Mouse (Mus musculus) hindbrain, postnatal 0 days (tissue): ENCODE results near the gene Reln. TPM values are rescaled to one million over a fixed set of nuclear protein-coding genes. Genes with fewer than 3 reads are reported as not detected.
A peak's percentile ranks its signal among the peaks of the same experiment; 100 is the strongest.

Experiments used
- ATAC-seq: fragments of 200-750 bp; cut with Nextera tagmentation; 2 replicates; pipeline ENCODE4 v1.8.0; 2017; ENCODE audit warnings: mild to moderate bottlenecking, moderate TSS enrichment, moderate library complexity
- DNase-seq: peaks from one replicate; pipeline ENCODE4 v3.0.0-alpha.2; 2015; ENCODE audit warnings: low spot score
- H3K27ac ChIP-seq: fragments of 300-500 bp; sonication (generic); 2 replicates; pipeline ENCODE4 v1.5.1; 2014; ENCODE audit warnings: mild to moderate bottlenecking
- H3K27me3 ChIP-seq: fragments of 300-500 bp; sonication (generic); 2 replicates; pipeline ENCODE4 v1.6.1; 2014; ENCODE audit warnings: low read length, mixed read lengths; ENCODE audit not compliant: insufficient read depth
- H3K36me3 ChIP-seq: fragments of 300-500 bp; sonication (generic); 2 replicates; pipeline ENCODE4 v1.6.1; 2014; ENCODE audit warnings: low read length, mixed read lengths; ENCODE audit not compliant: insufficient read depth
- H3K4me1 ChIP-seq: fragments of 300-500 bp; sonication (generic); 2 replicates; pipeline ENCODE4 v1.6.1; 2014; ENCODE audit warnings: antibody characterized with exemption, low read length, mixed read lengths; ENCODE audit not compliant: insufficient read depth
- H3K4me2 ChIP-seq: fragments of 300-500 bp; sonication (generic); 2 replicates; pipeline ENCODE4 v1.6.1; 2014; ENCODE audit warnings: low read depth, mild to moderate bottlenecking, low read length, moderate library complexity, mixed read lengths
- H3K4me3 ChIP-seq: fragments of 300-500 bp; sonication (generic); 2 replicates; pipeline ENCODE4 v1.5.1; 2014; ENCODE audit warnings: low read length
- H3K9ac ChIP-seq: fragments of 300-500 bp; sonication (generic); replicated peaks from 2 replicates; pipeline ENCODE4 v1.6.1; 2014; ENCODE audit warnings: mild to moderate bottlenecking, low read length, moderate library complexity, mixed read lengths
- H3K9me3 ChIP-seq: fragments of 300-500 bp; sonication (generic); 2 replicates; pipeline ENCODE4 v1.6.1; 2016; ENCODE audit warnings: low read length, mixed read lengths
- CTCF ChIP-seq: IDR thresholded peaks from 2 replicates; pipeline ENCODE4 v1.5.1; 2016; ENCODE audit warnings: antibody characterized with exemption, control low read depth, low read depth
- WGBS: fragments of 180-500 bp; shearing (Covaris S2); extraction: QIAGEN DNeasy Blood & Tissue Kit; methylation state at CpG from one replicate; pipeline ENCODE4 v1.1.7; 2014; 5-methylcytosine and 5-hydroxymethylcytosine counted together
- polyA plus RNA-seq: library from polyadenylated mRNA; unstranded; fragments of >200 nt; fragmentation: Nextera tagmentation; extraction: Ambion mirVana; gene quantifications from 2 replicates; pipeline ENCODE4 v1.2.1, GENCODE M21; 2015
- total RNA-seq: library from RNA; depleted of rRNA; stranded (reverse); fragments of >200 nt; gene quantifications from 2 replicates; pipeline ENCODE4 v1.2.3, GENCODE M21; 2014; rRNA removed

Reln gene
- total RNA-seq, result 204 and 226 TPM in 2 replicates
- 41.9 and 42.8 TPM in 2 replicates for polyA plus RNA-seq

- Histone ChIP-seq H3K9me3 (no peaks in the 10 kb centered on the region), H3K4me3 (peak within 1 kb of the TSS; percentile 69), H3K36me3 (no peaks in the 10 kb centered on the region), H3K4me2 (peak within 1 kb of the TSS; percentile 90), H3K27ac (peak within 1 kb of the TSS; percentile 86), H3K27me3 (no peaks in the 10 kb centered on the region), H3K9ac (peak within 1 kb of the TSS; percentile 70), H3K4me1 (0 out of 2 replicates have a peak, but pooled peaks cover 5% of the 10 kb centered on the region)
- DNase-seq, result peak; percentile 89
- no peak for TF ChIP-seq CTCF
- ATAC-seq, result peak; percentile 88
- 1% methylated on average over 20 of the region's 68 CpGs for WGBS
These were observed at the start of gene Reln for GRCm38 (mm10) chr5:22344556-22344975. TSS of gene Reln (minus strand) at chr5:22344702.

- H3K27me3 ChIP-seq, result no peaks in the 10 kb centered on the region
- H3K4me3 ChIP-seq, result no peak overlapping the region
- 83% methylated on average over 2 of the region's 2 CpGs for WGBS
- no peaks in the 10 kb centered on the region for H3K36me3 ChIP-seq
- no peak overlapping the region for H3K9ac ChIP-seq
- H3K27ac ChIP-seq, result no peak overlapping the region
- no peaks in the 10 kb centered on the region for H3K9me3 ChIP-seq
- no peak for DNase-seq
- ATAC-seq, result no peak
- no peak for TF ChIP-seq CTCF
- H3K4me2 ChIP-seq, result no peak overlapping the region
- no peaks in the 10 kb centered on the region for H3K4me1 ChIP-seq
These were observed 44.0 kb upstream of the Reln start for GRCm38 (mm10) chr5:22388502-22388901.

- no peak for ATAC-seq
- Histone ChIP-seq H3K9me3 (no peaks in the 10 kb centered on the region), H3K36me3 (no peaks in the 10 kb centered on the region), H3K4me1 (no peaks in the 10 kb centered on the region), H3K27me3 (no peaks in the 10 kb centered on the region), H3K9ac (no peak overlapping the region), H3K27ac (no peak overlapping the region), H3K4me2 (no peak overlapping the region), H3K4me3 (no peak overlapping the region)
- no peak for TF ChIP-seq CTCF
- WGBS, result 56% methylated on average over 9 of the region's 9 CpGs
- no peak for DNase-seq
These were observed 16.0 kb upstream of the Reln start for GRCm38 (mm10) chr5:22360510-22360909.

- Histone ChIP-seq H3K4me1 (0 out of 2 replicates have a peak, but pooled peaks cover 5% of the 10 kb centered on the region), H3K36me3 (no peaks in the 10 kb centered on the region), H3K9ac (no peak overlapping the region), H3K27ac (no peak overlapping the region), H3K9me3 (no peaks in the 10 kb centered on the region), H3K27me3 (no peaks in the 10 kb centered on the region), H3K4me3 (no peak overlapping the region), H3K4me2 (no peak overlapping the region)
- WGBS, result 91% methylated on average over 3 of the region's 3 CpGs
- DNase-seq (no peak), ATAC-seq (no peak)
- no peak for TF ChIP-seq CTCF
These were observed 3.9 kb upstream of the Reln start for GRCm38 (mm10) chr5:22348412-22348811.

- WGBS, result 81% methylated on average over 2 of the region's 2 CpGs
- Histone ChIP-seq H3K9ac (no peak overlapping the region), H3K4me2 (no peak overlapping the region), H3K27me3 (no peaks in the 10 kb centered on the region), H3K36me3 (no peaks in the 10 kb centered on the region), H3K4me1 (0 out of 2 replicates have a peak, but pooled peaks cover 5% of the 10 kb centered on the region), H3K4me3 (no peak overlapping the region), H3K9me3 (no peaks in the 10 kb centered on the region), H3K27ac (no peak overlapping the region)
- DNase-seq, result no peak
- ATAC-seq, result no peak
- no peak for TF ChIP-seq CTCF
These were observed 3.2 kb upstream of the Reln start for GRCm38 (mm10) chr5:22347732-22348131.

- no peak overlapping the region for H3K9ac ChIP-seq
- H3K27ac ChIP-seq, result peak overlapping the region; percentile 86; the same call in 1 of the 2 replicates
- peak overlapping the region; percentile 90 for H3K4me2 ChIP-seq
- no peak for ATAC-seq
- TF ChIP-seq CTCF, result no peak
- H3K4me1 ChIP-seq, result 0 out of 2 replicates have a peak, but pooled peaks cover 5% of the 10 kb centered on the region
- no peaks in the 10 kb centered on the region for H3K27me3 ChIP-seq
- peak overlapping the region; percentile 69 for H3K4me3 ChIP-seq
- 35% methylated on average over 14 of the region's 14 CpGs for WGBS
- H3K9me3 ChIP-seq, result no peaks in the 10 kb centered on the region
- H3K36me3 ChIP-seq, result no peaks in the 10 kb centered on the region
- DNase-seq, result peak; percentile 25
These were observed 1.6 kb upstream of the Reln start for GRCm38 (mm10) chr5:22345894-22346635.
